Mouse (Mus musculus): Measurements from ENCODE around the gene Gal3st2. TPM values are rescaled to one million over a fixed set of nuclear protein-coding genes. Genes with fewer than 3 reads are reported as not detected.
A peak's percentile ranks its signal among the peaks of the same experiment; 100 is the strongest.
"Not testable (repeated sequence)": the region's sequence is repeated elsewhere in the genome, so short reads cannot be mapped to it uniquely, and the experiment has no call there.

The Gal3st2 gene
- not detected for total RNA-seq (2021)
- long read RNA-seq, result 0 reads

DNA sequence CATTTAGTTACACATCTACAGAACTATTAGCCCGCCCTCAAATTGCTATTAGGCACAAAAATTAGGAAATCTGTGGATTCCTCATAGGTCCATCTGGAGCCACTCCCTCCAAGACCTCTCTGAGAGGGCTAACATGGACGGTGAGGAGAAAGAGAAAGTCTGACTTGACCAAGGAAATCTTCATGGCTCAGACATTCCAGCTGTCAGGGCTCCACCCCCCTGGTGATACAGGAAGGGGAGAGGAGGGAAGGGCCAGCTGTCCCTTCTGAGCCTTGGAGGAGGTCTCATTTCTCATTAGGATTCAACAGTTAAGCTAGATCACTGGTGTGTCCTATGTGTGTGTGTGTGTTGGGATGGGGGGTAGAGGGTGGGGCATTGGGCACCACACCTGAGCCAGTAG, at the start of gene Gal3st2:
Gene Gal3st2, plus strand, starts transcription at position 259 of the 400 bp plus-strand sequence.
- not testable (repeated sequence) for DNase-seq (ENCODE audit: low spot score in 2 of 2)

DNA sequence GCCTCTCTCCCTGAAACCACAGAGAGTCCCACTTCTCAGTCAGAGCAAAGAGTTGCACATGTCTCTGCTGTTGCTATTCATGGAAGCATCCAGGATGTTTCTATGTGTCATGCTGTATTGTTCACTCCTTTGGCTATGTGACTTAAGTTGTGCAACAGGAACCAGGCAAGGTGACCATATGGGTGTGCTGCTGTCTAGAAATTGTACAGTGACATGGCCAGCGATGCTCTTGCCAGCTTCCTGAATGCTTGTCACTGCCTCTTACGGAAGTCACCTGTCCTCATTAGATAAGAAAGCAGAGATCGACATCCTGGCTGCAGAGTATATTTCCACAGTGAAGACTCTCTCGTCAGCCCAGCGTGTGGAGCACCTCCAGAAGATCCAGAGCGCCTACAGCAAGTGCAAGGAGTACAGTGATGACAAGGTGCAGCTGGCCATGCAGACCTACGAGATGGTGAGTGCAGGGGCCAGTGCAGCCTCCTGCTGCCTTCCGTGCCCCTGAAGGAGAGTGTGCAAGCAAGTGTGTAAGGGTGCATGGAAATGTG, 49.5 kb upstream of the Gal3st2 start:
- no peak for DNase-seq (ENCODE audit: low spot score in 2 of 2)

- no peak for DNase-seq (ENCODE audit: low spot score in 2 of 2)
Observed at GRCm38 (mm10) chr1:93817823-93818532, 43.1 kb upstream of the Gal3st2 start.

GRCm38 (mm10) chr1:93818722-93819121, 42.4 kb upstream of the Gal3st2 start:
- no peak for DNase-seq (ENCODE audit: low spot score in 2 of 2)

DNA sequence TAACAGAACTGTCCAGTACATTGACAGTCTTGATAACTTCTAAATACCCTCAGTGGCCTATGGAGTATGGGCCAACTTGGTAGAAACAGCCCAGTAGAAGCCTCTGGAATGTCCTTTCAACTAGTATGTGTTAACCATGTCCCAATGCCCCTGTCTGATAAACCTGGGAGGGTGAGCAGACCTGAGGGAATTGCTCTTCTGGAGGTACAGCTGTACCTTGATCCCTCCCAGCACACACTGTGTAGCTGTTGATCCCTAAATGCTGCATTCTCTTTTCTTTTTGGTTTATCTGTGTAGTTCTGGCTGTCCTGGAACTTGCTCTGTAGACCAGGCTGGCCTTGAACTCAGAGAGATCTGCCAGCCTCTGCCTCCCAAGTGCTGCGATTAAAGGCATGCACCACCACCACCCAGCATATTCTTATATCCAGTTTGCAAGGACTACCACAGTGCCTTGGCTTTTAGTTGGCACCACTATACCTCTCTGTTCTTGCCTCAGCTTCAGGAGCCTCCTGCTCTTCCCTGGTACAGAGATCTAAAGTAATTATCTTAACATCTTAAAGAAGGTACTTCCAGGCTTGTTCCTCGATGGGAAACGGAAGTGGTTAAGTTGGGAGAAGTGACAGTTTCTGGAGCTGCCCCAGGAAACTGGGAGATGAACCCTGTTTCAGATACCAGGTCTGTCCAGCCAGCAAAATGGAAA, 37.2 kb upstream of the Gal3st2 start:
- no peak for DNase-seq (ENCODE audit: low spot score in 2 of 2)

GRCm38 (mm10) chr1:93824609-93825008, 36.5 kb upstream of the Gal3st2 start, which contains the start of gene D2hgdh:
Gene D2hgdh (plus strand): TSS chr1:93824909.
- no peak for DNase-seq (ENCODE audit: low spot score in 2 of 2)

GRCm38 (mm10) chr1:93825105-93825674, 35.9 kb upstream of the Gal3st2 start:
- peak; percentile 96 to 98 for DNase-seq (ENCODE audit: low spot score in 2 of 2)

GRCm38 (mm10) chr1:93825771-93826539, 35.2 kb upstream of the Gal3st2 start:
- peak in 1 of 2 experiments; percentile 45 for DNase-seq (ENCODE audit: low spot score in 2 of 2)

GRCm38 (mm10) chr1:93826540-93826835, 34.6 kb upstream of the Gal3st2 start:
- DNase-seq (ENCODE audit: low spot score in 2 of 2), result no peak

DNA sequence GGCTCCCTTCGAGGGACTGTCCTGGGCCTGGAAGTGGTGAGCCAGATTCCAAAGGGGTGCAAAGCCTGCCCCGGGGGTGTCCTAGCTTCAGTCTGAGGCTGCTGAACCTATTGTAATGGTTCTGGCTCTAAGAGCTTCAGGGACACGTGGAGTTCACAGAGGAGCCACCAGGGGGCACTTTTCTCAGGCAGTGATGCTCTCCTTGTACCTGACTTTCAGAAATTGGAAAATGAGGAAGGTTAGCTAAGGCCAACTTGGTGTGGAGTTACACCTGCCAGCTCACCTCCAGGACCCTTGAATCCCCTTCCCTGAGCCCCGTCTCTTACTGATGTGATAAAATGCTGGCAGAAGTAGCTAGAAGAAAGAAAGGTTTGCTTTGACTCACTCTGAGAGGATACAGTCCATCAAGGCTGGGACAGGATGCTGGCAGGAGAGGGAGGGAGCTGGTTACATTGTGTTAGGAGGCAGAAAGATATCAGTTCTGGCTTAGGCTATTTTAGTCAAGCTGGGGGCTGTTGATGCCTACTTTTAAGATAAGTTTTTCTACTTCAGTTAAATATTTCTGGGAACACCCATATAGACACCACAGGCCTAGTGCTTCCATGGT, 28.2 kb upstream of the Gal3st2 start:
- not testable (repeated sequence) for DNase-seq (ENCODE audit: low spot score in 2 of 2)

DNA sequence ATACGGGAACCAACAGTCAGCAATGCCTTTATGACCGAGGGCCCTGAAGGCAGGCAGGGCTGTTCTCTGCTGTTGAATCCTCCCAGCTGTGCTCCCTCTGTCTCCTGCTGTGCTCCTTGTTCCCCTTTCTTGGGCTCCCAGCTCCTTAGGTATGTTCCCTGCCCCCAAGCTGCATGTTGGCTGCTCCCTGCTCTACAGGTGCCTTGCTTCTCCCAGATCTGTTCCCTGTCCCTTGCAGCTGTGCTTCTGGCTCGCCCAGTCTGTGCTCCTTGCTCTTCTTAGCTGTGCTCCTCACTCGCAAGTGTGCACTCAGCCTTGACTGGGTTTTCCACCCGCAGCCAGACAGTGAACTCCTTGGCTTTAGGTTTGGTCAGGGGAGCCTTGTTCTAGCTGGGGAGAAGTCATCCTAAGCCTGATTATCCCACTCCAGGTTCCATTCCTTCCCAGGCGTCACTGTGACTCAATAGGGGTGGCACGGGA, 26.4 kb upstream of the Gal3st2 start:
- no peak for DNase-seq (ENCODE audit: low spot score in 2 of 2)

DNA sequence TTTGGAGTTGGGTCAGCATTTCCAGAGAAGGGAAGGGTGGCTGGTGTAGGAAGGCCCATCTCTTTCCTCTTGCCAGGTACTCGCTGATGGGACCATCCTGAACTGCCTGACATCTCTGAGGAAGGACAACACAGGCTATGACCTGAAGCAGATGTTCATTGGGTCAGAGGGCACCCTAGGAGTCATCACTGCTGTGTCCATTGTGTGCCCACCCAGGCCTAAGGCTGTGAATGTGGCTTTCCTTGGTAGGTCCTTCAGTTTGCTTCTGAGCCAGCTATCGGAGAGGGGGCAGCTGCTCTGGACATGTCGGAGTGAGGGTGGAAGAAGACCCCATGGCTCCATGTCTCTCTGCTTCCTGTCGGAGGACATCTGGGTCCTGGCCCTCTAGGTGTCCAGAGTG, 25.9 kb upstream of the Gal3st2 start:
- no peak for DNase-seq (ENCODE audit: low spot score in 2 of 2)

DNA sequence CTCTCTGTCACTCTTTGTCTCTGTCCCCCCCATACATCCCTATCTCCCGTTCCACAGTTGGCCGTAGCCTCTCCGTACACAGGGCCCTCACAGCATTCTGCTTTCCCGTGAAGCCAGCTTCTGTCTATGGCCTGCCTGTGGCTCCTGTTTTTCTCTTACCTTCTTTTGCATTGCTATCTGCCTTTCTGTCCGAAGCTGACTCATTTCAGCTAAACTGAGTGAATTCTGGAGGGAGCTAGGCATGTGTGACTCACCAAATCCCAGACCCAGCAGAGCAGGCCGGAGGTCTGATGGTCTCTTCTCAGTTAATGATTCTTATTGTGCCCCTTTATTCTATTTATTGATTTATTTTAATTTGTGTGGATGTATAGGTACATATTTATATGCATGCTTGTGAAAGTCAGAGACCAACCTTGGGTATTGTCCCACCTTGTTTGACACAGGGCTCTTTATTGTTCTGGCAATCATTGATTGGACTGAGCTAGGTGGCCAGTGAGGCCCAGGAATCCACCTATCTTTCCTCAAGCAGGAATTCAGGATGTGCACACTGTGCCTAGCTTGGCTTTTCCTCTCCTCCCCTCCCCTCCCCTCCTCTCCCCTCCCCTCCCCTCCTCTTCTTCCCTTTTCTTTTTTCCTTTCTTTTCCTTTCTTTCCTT, 25.1 kb upstream of the Gal3st2 start:
- DNase-seq (ENCODE audit: low spot score in 2 of 2), result no peak

DNA sequence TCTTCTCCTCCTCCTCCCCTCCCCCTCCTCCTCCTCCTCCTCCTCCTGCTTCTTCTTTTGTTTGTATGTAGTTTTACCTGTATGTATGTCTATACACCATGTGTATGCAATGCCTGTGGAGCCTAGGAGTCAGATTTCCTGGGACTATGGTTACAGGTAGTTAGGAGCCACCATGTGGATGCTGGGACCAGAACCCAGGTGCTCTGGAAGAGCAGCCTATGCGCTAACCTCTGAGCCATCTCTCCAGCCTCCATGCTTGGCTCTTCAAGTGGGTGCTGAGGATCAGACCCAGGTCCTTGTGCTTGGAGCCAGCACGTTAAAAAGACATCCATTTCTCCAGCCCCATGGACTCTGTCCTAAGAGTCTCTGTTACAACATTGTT, 24.6 kb upstream of the Gal3st2 start:
- no peak for DNase-seq (ENCODE audit: low spot score in 2 of 2)

DNA sequence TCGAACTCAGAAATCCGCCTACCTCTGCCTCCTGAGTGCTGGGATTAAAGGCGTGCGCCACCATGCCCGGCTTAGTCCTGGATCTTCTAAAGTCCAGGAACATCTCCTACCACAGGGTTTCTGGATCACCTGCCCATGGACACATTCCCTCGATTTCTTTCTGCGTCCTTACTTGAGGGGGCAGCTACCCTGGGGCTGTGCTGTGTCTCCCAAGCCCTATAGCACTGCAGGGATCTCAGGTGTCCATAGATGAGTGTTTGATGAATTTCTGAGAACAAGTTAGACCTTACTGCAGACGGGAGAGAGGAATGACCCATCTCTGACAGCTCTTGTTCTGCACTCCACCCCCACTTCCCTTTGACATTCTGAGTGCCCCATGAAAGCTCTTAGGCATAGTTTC, 23.8 kb upstream of the Gal3st2 start:
- DNase-seq (ENCODE audit: low spot score in 2 of 2), result no peak

GRCm38 (mm10) chr1:93838569-93838968, 22.5 kb upstream of the Gal3st2 start:
- DNase-seq (ENCODE audit: low spot score in 2 of 2), result not testable (repeated sequence)

DNA sequence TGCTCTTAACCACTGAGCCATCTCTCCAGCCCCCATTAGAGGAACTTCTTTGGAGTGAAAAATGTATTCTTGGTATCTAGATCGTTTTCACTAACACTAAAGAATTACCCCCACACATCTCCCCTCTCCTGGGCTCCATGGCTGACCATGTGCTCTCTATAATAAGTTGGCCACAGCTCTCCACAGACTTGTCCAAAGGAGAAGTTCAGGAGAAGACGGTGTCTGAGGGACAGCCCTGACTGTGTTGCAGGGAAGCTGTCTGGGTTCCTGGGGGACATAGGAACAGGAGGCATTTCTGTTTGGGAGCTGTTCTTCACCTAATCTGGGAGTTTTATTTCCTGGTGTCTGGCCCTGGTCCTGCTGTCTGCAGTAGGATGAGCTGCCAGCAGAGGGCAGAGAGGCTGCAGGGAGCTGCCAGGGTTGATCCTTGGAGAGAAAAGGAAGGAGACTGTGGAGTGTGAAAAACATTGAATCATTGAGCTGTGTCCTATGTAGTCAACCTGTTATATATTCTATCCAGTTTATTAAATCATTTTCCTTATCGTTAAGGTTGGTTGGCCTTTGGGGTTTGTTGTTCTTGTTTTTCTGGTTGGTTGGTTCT, 15.2 kb upstream of the Gal3st2 start:
- not testable (repeated sequence) for DNase-seq (ENCODE audit: low spot score in 2 of 2)

GRCm38 (mm10) chr1:93855790-93856189, 5.3 kb upstream of the Gal3st2 start:
- DNase-seq (ENCODE audit: low spot score in 2 of 2), result not testable (repeated sequence)

DNA sequence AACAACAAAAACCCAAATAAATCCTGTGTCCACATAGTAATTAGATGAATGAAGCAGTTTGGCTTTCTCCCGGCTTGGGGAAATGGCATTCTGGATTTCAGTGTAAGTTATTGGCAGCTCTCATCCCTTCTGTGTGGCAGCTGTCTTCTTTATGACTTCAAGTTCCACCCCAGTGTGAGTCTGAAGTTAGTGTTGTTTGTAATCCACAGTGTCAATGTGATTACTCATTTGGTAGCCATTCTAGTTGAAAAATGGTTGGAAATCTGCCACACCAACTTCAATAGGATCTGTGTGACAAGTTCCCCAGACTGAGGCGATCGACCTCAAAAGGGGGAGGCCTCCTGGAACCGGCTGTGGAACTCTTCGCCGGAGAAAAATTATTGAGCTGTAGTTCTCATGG, 3.7 kb upstream of the Gal3st2 start:
- peak in 1 of 2 experiments; percentile 60 for DNase-seq (ENCODE audit: low spot score in 2 of 2)

- DNase-seq (ENCODE audit: low spot score in 2 of 2), result no peak
Observed at GRCm38 (mm10) chr1:93857991-93858390, 3.1 kb upstream of the Gal3st2 start.

All from layer of hippocampus, adult 18-20 months (tissue).